ENCODE assay signal across 9 mouse cellular contexts in genomic region chr3:89966946-89967345, GRCm38 (mm10). TPM values are rescaled to one million over a fixed set of nuclear protein-coding genes. Genes with fewer than 3 reads are reported as not detected.
DNase-seq lines count a peak whose midpoint lies in the region; ATAC-seq and TF ChIP-seq lines count a peak whose summit lies in the region.
"Had no signal": no experiment of that assay in that cellular context is flagged by ENCODE, and none has a peak within 500 bp of the region (broad histone marks: within the 10 kb centered on the region; RNA-seq: fewer than 3 reads in every experiment).

No protein-coding gene starts in this region.

- intact Hi-C loops in left cerebral cortex, adult 2 months (cut with DNase I): no loop called here

- no peaks in the 10 kb centered on the region for H3K27me3 ChIP-seq in ES-Bruce4 (ENCODE audit: control insufficient read depth, insufficient read depth, low read length, poor library complexity, severe bottlenecking)
- H3K27me3 ChIP-seq: hindbrain, embryonic 15.5 days had no signal

- no peaks in the 10 kb centered on the region for H3K9me3 ChIP-seq in ES-Bruce4 (replicated peaks; ENCODE audit: control insufficient read depth, insufficient read depth, low read length, poor library complexity, severe bottlenecking)
- H3K9me3 ChIP-seq: hindbrain, embryonic 15.5 days had no signal

- no peak for TF ChIP-seq EP300 in ES-Bruce4 (IDR thresholded peaks at IDR 0.05; ENCODE audit: insufficient read depth, low read depth, low read length)

- H3K27ac ChIP-seq in left cerebral cortex, adult 2 months: no peak overlapping the region
- H3K27ac ChIP-seq in ES-Bruce4 (ENCODE audit: insufficient read depth, low read length): no peak overlapping the region
- H3K27ac ChIP-seq: hindbrain, embryonic 15.5 days had no signal

- H3K9ac ChIP-seq in ES-Bruce4 (ENCODE audit: low read depth, poor library complexity, severe bottlenecking): no peak overlapping the region
- H3K9ac ChIP-seq: hindbrain, embryonic 15.5 days had no signal

- no peak for DNase-seq in left cerebral cortex, adult 2 months (ENCODE audit: extremely low spot score in 1 of 2, low spot score in 2 of 2)
- DNase-seq in left cerebral cortex, adult 8-10 months (ENCODE audit: low spot score in 2 of 2): no peak
- DNase-seq in c-Kit-positive CD71-positive TER-119-negative erythroid progenitor cells, embryonic 14.5 days (ENCODE audit: low read depth): peak; percentile 38
- peak; percentile 48 for DNase-seq in retina, embryonic 14.5 days (ENCODE audit: low spot score)
- no peak for DNase-seq in layer of hippocampus, postnatal 10 days (ENCODE audit: low spot score in 2 of 2)
- DNase-seq in cerebellum, adult 11 months: no peak

- H3K4me3 ChIP-seq in left cerebral cortex, adult 2 months: no peak overlapping the region
- no peak overlapping the region for H3K4me3 ChIP-seq in ES-Bruce4 (ENCODE audit: low read depth, low read length)
- H3K4me3 ChIP-seq: hindbrain, embryonic 15.5 days had no signal

- TF ChIP-seq POLR2A in ES-Bruce4 (IDR thresholded peaks at IDR 0.05; ENCODE audit: insufficient read depth, low read length): no peak

- peaks cover 2% of the 10 kb centered on the region for H3K4me1 ChIP-seq in ES-Bruce4 (ENCODE audit: control insufficient read depth, insufficient read depth, low read length)

- no peak for ATAC-seq in erythroid progenitor cell, adult 5-6 weeks (replicated peaks; ENCODE audit: low FRiP score, poor library complexity, severe bottlenecking)

- TF ChIP-seq CTCF in left cerebral cortex, adult 2 months (IDR thresholded peaks at IDR 0.05): peak; percentile 53
- TF ChIP-seq CTCF in ES-Bruce4 (IDR thresholded peaks at IDR 0.05; ENCODE audit: low read depth, low read length): peak; percentile 31

- no peaks in the 10 kb centered on the region for H3K36me3 ChIP-seq in ES-Bruce4 (ENCODE audit: control insufficient read depth, insufficient read depth, low read length, poor library complexity, severe bottlenecking)
- H3K36me3 ChIP-seq: hindbrain, embryonic 15.5 days had no signal

RNA-seq across cellular contexts. Expression of gene Atp8b2, which starts 3.6 kb away (rescaled TPM):
- total RNA-seq in left cerebral cortex, adult 2 months (2021): 100 to 1,000 TPM; 112 to 129 TPM
- 100 to 1,000 TPM in 2 of 4 experiments, 10 to 100 TPM in 2; 96.1 to 111 (median 101) TPM for total RNA-seq in left cerebral cortex, adult 8-10 months (2022)
- polyA plus RNA-seq in ES-Bruce4 (2011; ENCODE audit: insufficient read depth, insufficient read length, low read depth, missing spikeins): 26.8 and 32.1 TPM in 2 replicates
- 10 to 100 TPM; 79.5 to 90.1 TPM for total RNA-seq in layer of hippocampus, postnatal 10 days (2021)
- total RNA-seq in erythroid progenitor cell, adult 5-6 weeks (2015; ENCODE audit: low replicate concordance): 1.8 TPM in 1 of 2 replicates, not detected in the other
- 1.2 and 2.1 TPM in 2 replicates for total RNA-seq in erythroid progenitor cell, adult 5-6 weeks (2017; ENCODE audit: low replicate concordance)

RNA-seq across cellular contexts. Expression of gene Hax1, which starts 31.6 kb away (rescaled TPM):
- 100 to 1,000 TPM in 1 of 2 experiments, 10 to 100 TPM in 1; 97.6 to 106 TPM for total RNA-seq in left cerebral cortex, adult 2 months (2021)
- 100 to 1,000 TPM in 1 of 4 experiments, 10 to 100 TPM in 3; 81.7 to 101 (median 87.0) TPM for total RNA-seq in left cerebral cortex, adult 8-10 months (2022)
- polyA plus RNA-seq in ES-Bruce4 (2011; ENCODE audit: insufficient read depth, insufficient read length, low read depth, missing spikeins): 169 and 170 TPM in 2 replicates
- 10 to 100 TPM; 60.7 to 67.3 TPM for total RNA-seq in layer of hippocampus, postnatal 10 days (2021)
- total RNA-seq in erythroid progenitor cell, adult 5-6 weeks (2015; ENCODE audit: low replicate concordance): 55.5 and 71.3 TPM in 2 replicates
- total RNA-seq in erythroid progenitor cell, adult 5-6 weeks (2017; ENCODE audit: low replicate concordance): 41.2 and 68.0 TPM in 2 replicates

RNA-seq across cellular contexts. Expression of gene Il6ra, which starts 54.0 kb away (rescaled TPM):
- 1 to 10 TPM; 3.7 to 4.4 TPM for total RNA-seq in left cerebral cortex, adult 2 months (2021)
- 1 to 10 TPM; 3.8 to 6.6 (median 5.3) TPM for total RNA-seq in left cerebral cortex, adult 8-10 months (2022)
- polyA plus RNA-seq in ES-Bruce4 (2011; ENCODE audit: insufficient read depth, insufficient read length, low read depth, missing spikeins): 0.84 and 0.97 TPM in 2 replicates
- total RNA-seq in layer of hippocampus, postnatal 10 days (2021): 1 to 10 TPM; 4.2 to 4.7 TPM
- 5.8 and 10.5 TPM in 2 replicates for total RNA-seq in erythroid progenitor cell, adult 5-6 weeks (2015; ENCODE audit: low replicate concordance)
- total RNA-seq in erythroid progenitor cell, adult 5-6 weeks (2017; ENCODE audit: low replicate concordance): 0.90 and 2.3 TPM in 2 replicates

Comparison
In these comparisons a context has a peak if more than half of its experiments do, and no peak if none do; other contexts are left out.
1. DNase-seq: peak in c-Kit-positive CD71-positive TER-119-negative erythroid progenitor cells, embryonic 14.5 days (single experiment) and retina, embryonic 14.5 days (single experiment); none in left cerebral cortex, adult 2 months (0 of 2), left cerebral cortex, adult 8-10 months (0 of 2), layer of hippocampus, postnatal 10 days (0 of 2) and cerebellum, adult 11 months (single experiment).
2. RNA of gene Atp8b2, which starts 3.6 kb away (total RNA-seq): 112 to 129 TPM in left cerebral cortex, adult 2 months, 96.1 to 111 TPM in left cerebral cortex, adult 8-10 months and 79.5 to 90.1 TPM in layer of hippocampus, postnatal 10 days; 1.2 to 2.1 TPM in erythroid progenitor cell, adult 5-6 weeks; every median in the first group is over 10 times any median in the second.